8 mouse cellular contexts compared by ENCODE assay signal in the genomic region with DNA sequence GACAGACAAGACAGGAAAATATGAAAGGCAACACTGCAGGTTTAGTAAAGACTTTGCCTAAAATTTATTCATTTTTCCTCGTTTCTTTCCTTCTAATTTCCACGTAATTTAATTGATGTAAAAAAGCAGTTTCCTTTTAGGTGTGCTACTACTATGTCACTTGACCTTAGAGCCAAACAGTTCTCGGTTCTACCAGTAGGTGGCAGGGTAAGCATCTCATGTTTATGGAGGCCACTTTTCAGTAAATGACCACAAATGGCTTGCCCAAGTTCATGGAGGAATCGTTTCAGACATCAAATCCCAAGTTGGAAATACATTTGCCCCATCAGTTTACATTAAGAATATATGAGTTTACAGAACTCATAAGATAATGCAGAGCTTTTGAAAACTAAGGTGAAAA.
DNase-seq lines count a peak whose midpoint lies in the region; ATAC-seq and TF ChIP-seq lines count a peak whose summit lies in the region.

No protein-coding gene starts in this region.

- H3K4me2 ChIP-seq in forebrain, postnatal 0 days (ENCODE audit: low read depth) = no peak overlapping the region
- no peak overlapping the region for H3K4me2 ChIP-seq in forebrain, embryonic 13.5 days
- no peak overlapping the region for H3K4me2 ChIP-seq in limb, embryonic 11.5 days (ENCODE audit: low read depth, severe bottlenecking)

- H3K27ac ChIP-seq in forebrain, postnatal 0 days (ENCODE audit: low read depth, low read length) = no peak overlapping the region
- no peak overlapping the region for H3K27ac ChIP-seq in forebrain, embryonic 13.5 days
- H3K27ac ChIP-seq in limb, embryonic 11.5 days (replicated peaks; ENCODE audit: low read depth, low read length) = no peak overlapping the region

- H3K9ac ChIP-seq in forebrain, postnatal 0 days = no peak overlapping the region
- no peak overlapping the region for H3K9ac ChIP-seq in forebrain, embryonic 13.5 days
- no peak overlapping the region for H3K9ac ChIP-seq in limb, embryonic 11.5 days (ENCODE audit: low read length)

- no peak for ATAC-seq in forebrain, postnatal 0 days
- no peak for ATAC-seq in forebrain, embryonic 13.5 days
- no peak for ATAC-seq in limb, embryonic 11.5 days (ENCODE audit: insufficient number of reproducible peaks, low FRiP score, low TSS enrichment, low read depth)

- peak; percentile 58 for TF ChIP-seq CTCF in forebrain, postnatal 0 days (IDR thresholded peaks at IDR 0.05; ENCODE audit: low read depth)

- 58% methylated on average over 4 of the region's 4 CpGs for WGBS in forebrain, postnatal 0 days
- 56% methylated on average over 4 of the region's 4 CpGs for WGBS in forebrain, embryonic 13.5 days
- 51% methylated on average over 4 of the region's 4 CpGs for WGBS in limb, embryonic 11.5 days

- no peaks in the 10 kb centered on the region for H3K9me3 ChIP-seq in forebrain, postnatal 0 days (ENCODE audit: low read length)
- H3K9me3 ChIP-seq in forebrain, embryonic 13.5 days (replicated peaks) = no peaks in the 10 kb centered on the region; the same call in 1 of the 2 replicates
- H3K9me3 ChIP-seq in limb, embryonic 11.5 days (ENCODE audit: control insufficient read depth, low read length) = no peaks in the 10 kb centered on the region

- peak; percentile 30 for DNase-seq in forebrain, postnatal 0 days
- DNase-seq in ovary, postnatal 14 days (ENCODE audit: low spot score) = peak; percentile 15
- no peak for DNase-seq in ovary, postnatal 36 days (ENCODE audit: low spot score)
- peak; percentile 26 for DNase-seq in c-Kit-positive CD71-negative TER-119-negative erythroid progenitor cells, embryonic 14.5 days (ENCODE audit: low read depth)
- DNase-seq in frontal cortex, postnatal 36 days (ENCODE audit: low spot score in 2 of 2) = peak; percentile 26 to 56
- peak; percentile 68 for DNase-seq in limb, embryonic 11.5 days (ENCODE audit: low spot score)
- DNase-seq in splenic B cell, adult 2 months (ENCODE audit: low read depth, low spot score) = peak; percentile 75

- no peaks in the 10 kb centered on the region for H3K4me1 ChIP-seq in forebrain, postnatal 0 days (ENCODE audit: insufficient read depth)
- no peaks in the 10 kb centered on the region for H3K4me1 ChIP-seq in forebrain, embryonic 13.5 days
- H3K4me1 ChIP-seq in limb, embryonic 11.5 days (ENCODE audit: control insufficient read depth, insufficient read depth, low read length) = no peaks in the 10 kb centered on the region

- no peak overlapping the region for H3K4me3 ChIP-seq in forebrain, postnatal 0 days (ENCODE audit: low read depth, low read length)
- no peak overlapping the region for H3K4me3 ChIP-seq in forebrain, embryonic 13.5 days
- H3K4me3 ChIP-seq in limb, embryonic 11.5 days (ENCODE audit: low read depth, low read length) = no peak overlapping the region

- H3K36me3 ChIP-seq in forebrain, postnatal 0 days (ENCODE audit: insufficient read depth) = no peaks in the 10 kb centered on the region
- no peaks in the 10 kb centered on the region for H3K36me3 ChIP-seq in forebrain, embryonic 13.5 days (ENCODE audit: poor library complexity, severe bottlenecking)
- H3K36me3 ChIP-seq in limb, embryonic 11.5 days (ENCODE audit: control insufficient read depth, insufficient read depth, low read length) = no peaks in the 10 kb centered on the region
- H3K36me3 ChIP-seq in splenic B cell, adult 2 months (ENCODE audit: control insufficient read depth, insufficient read depth, low read length, poor library complexity, severe bottlenecking) = no peaks in the 10 kb centered on the region

- no peaks in the 10 kb centered on the region for H3K27me3 ChIP-seq in forebrain, postnatal 0 days (ENCODE audit: insufficient read depth, low read length)
- H3K27me3 ChIP-seq in forebrain, embryonic 13.5 days = no peaks in the 10 kb centered on the region
- H3K27me3 ChIP-seq in limb, embryonic 11.5 days (ENCODE audit: control insufficient read depth, insufficient read depth, low read length) = no peaks in the 10 kb centered on the region
- no peaks in the 10 kb centered on the region for H3K27me3 ChIP-seq in splenic B cell, adult 2 months (ENCODE audit: control insufficient read depth, insufficient read depth, low read length, poor library complexity, severe bottlenecking)
